Mouse (Mus musculus): Measurements from ENCODE around the gene A26c2. TPM values are rescaled to one million over a fixed set of nuclear protein-coding genes. Genes with fewer than 3 reads are reported as not detected.

A26c2 gene
- total RNA-seq (2021) = not detected
- long read RNA-seq, experiment 1 = 0 reads
- long read RNA-seq, experiment 2 = 0 reads

DNA sequence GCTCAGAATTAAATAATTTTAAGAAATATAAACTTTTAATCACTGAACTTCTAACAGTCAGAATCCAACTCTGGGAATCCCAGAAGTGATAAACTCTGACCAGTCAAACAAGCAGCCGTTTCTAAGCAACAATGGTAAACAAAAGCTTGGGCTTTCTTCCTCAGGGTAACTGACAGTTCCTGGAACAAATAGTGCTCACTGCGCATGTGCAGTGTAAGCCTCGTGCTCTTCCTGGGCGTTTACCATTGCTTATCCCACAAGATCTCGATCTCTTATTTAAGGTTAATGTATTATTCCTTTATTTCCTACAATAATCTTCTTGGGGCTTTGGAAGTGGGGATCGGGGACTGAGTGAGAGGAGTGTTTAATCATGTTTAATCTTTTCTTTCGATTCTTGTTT lies at the start of gene A26c2:
Gene A26c2, minus strand, starts transcription at position 101 of the 400 bp plus-strand sequence.
- DNase-seq (ENCODE audit: low spot score in 2 of 2) = no peak

DNA sequence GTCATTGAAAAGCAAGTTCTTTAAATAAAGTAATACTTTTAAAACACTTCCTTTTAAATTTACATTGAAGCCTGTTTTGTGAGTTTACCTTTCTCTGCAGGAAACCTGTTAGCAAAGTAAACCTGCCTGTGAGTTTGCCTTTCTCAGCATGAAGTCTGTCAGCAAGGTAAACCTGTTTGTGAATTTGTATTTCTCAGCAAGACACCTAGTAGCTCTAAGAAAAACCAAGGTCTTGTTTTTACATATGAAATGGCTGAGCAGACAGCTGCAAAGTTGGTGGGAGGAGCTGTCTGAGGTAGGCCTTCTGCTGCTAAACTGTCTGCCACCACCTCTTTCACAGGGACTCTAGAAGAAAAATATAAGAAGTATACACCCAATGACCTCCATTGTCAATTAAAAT lies 28.0 kb upstream of the A26c2 start:
- DNase-seq (ENCODE audit: low spot score in 2 of 2) = no peak

All from adrenal gland, adult 18-20 months (tissue).